Mouse (Mus musculus) erythroblast, embryonic 14.5 days (primary cell): ENCODE data around the gene Coro2b. TPM values are rescaled to one million over a fixed set of nuclear protein-coding genes. Genes with fewer than 3 reads are reported as not detected.

Experiments
- H3K27me3 ChIP-seq: 2 replicates; pipeline ENCODE4 v1.6.1; 2012; ENCODE audit warnings: inconsistent platforms; ENCODE audit not compliant: control insufficient read depth
- H3K36me3 ChIP-seq: 2 replicates; pipeline ENCODE4 v1.6.1; 2012; ENCODE audit warnings: mild to moderate bottlenecking, inconsistent platforms; ENCODE audit not compliant: control insufficient read depth
- H3K4me1 ChIP-seq: 2 replicates; pipeline ENCODE4 v1.6.1; 2012; ENCODE audit warnings: inconsistent platforms; ENCODE audit not compliant: control insufficient read depth
- H3K4me3 ChIP-seq: replicated peaks from 2 replicates; pipeline ENCODE3; 2012; ENCODE audit warnings: moderate library complexity, mild to moderate bottlenecking, inconsistent platforms
- H3K9me3 ChIP-seq: 2 replicates; pipeline ENCODE4 v1.6.1; 2012; ENCODE audit warnings: low read length, inconsistent platforms, mixed read lengths; ENCODE audit not compliant: control insufficient read depth
- GATA1 ChIP-seq: IDR thresholded peaks from 2 replicates; pipeline ENCODE4 v1.6.1; 2012; ENCODE audit warnings: low read length, inconsistent platforms, mixed read lengths
- TAL1 ChIP-seq: IDR thresholded peaks from 3 replicates; pipeline ENCODE4 v1.6.1; 2012; ENCODE audit warnings: low read length, inconsistent platforms, mixed read lengths
- polyA plus RNA-seq: library from polyadenylated mRNA; stranded (reverse); fragments of >175 nt; gene quantifications from 2 replicates; pipeline ENCODE4 v1.2.3, GENCODE M21; 2012

The Coro2b gene
- polyA plus RNA-seq, 1 experiment = not detected

DNA sequence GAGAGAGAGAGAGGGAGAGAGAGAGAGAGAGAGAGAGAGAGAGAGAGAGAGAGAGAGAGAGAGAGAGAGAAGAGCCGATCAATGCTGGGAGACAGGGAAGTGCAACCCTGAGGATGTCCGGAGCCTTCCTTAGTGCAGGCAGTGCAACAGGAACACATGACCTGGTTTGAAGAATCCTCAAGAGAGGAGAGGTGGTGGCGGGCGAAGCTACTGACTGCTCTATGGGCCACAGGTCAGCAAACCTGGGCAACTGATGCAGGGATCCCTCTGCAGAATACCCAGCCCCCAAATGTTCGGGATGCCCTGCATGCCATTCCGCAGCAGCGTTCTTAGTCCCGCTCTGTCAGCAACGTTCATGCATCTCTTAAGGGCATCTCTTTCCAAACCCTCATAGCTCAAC, 15.9 kb downstream of the Coro2b start:
- H3K4me3 ChIP-seq = no peak overlapping the region
- H3K4me1 ChIP-seq = no peaks in the 10 kb centered on the region
- no peaks in the 10 kb centered on the region for H3K9me3 ChIP-seq
- H3K36me3 ChIP-seq = no peaks in the 10 kb centered on the region
- H3K27me3 ChIP-seq = peaks cover 16% of the 10 kb centered on the region
- no peak for TF ChIP-seq TAL1
- no peak for TF ChIP-seq GATA1

DNA sequence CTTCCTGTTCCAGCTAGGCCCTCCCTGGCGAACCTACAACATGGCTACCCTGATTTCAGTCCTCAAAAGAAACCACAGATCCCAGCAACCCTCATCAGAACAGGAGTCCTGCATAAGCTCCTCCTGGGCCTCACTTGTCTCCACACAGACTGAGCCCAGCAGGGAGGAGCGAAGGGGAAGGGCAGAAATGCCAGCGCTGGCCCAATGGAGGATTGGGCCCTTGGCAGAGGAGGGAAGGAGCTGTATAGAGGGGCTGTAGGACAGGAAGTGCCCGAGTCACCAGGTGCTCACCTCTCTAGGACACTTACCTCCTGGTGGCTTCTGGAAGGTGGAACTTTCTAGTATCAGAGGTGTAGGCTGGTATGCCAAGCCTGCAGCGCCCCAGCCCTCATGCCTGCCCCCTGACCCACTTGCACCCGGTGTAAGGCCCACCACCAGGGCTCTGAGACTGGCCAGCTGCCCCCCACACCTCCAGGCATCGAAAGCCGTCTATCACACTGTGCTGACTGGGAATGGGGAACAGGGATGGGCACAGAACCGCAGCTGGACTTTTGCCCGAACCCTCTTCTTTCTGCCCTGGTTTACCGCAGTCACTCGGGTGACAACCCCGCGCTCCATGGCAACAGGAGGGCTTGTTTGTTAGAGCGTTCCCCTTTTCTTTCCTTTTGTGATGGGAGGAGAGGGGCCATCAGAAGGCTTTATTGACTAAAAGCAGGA, 16.9 kb downstream of the Coro2b start:
- Histone ChIP-seq H3K36me3 (no peaks in the 10 kb centered on the region), H3K9me3 (no peaks in the 10 kb centered on the region), H3K4me1 (no peaks in the 10 kb centered on the region), H3K4me3 (no peak overlapping the region), H3K27me3 (peaks cover 16% of the 10 kb centered on the region)
- TF ChIP-seq GATA1 (no peak), TAL1 (no peak)

- TF ChIP-seq TAL1 = no peak
- no peak for TF ChIP-seq GATA1
- Histone ChIP-seq H3K27me3 (peaks cover 16% of the 10 kb centered on the region), H3K4me3 (no peak overlapping the region), H3K9me3 (no peaks in the 10 kb centered on the region), H3K36me3 (no peaks in the 10 kb centered on the region), H3K4me1 (no peaks in the 10 kb centered on the region)
Measured at GRCm38 (mm10) chr9:62519334-62519733, 17.5 kb downstream of the Coro2b start.

GRCm38 (mm10) chr9:62518572-62518971, 18.3 kb downstream of the Coro2b start:
- H3K4me3 ChIP-seq = no peak overlapping the region
- H3K9me3 ChIP-seq = no peaks in the 10 kb centered on the region
- H3K27me3 ChIP-seq = peaks cover 15% of the 10 kb centered on the region
- TF ChIP-seq TAL1 = no peak
- no peak for TF ChIP-seq GATA1
- H3K4me1 ChIP-seq = no peaks in the 10 kb centered on the region
- H3K36me3 ChIP-seq = no peaks in the 10 kb centered on the region

- H3K36me3 ChIP-seq = no peaks in the 10 kb centered on the region
- H3K9me3 ChIP-seq = no peaks in the 10 kb centered on the region
- no peaks in the 10 kb centered on the region for H3K4me1 ChIP-seq
- no peak for TF ChIP-seq TAL1
- no peak for TF ChIP-seq GATA1
- H3K27me3 ChIP-seq = peaks cover 3% of the 10 kb centered on the region
- no peak overlapping the region for H3K4me3 ChIP-seq
Measured at GRCm38 (mm10) chr9:62517112-62517957, 19.5 kb downstream of the Coro2b start.

GRCm38 (mm10) chr9:62515138-62515537, 21.7 kb downstream of the Coro2b start:
- Histone ChIP-seq H3K4me1 (no peaks in the 10 kb centered on the region), H3K36me3 (no peaks in the 10 kb centered on the region), H3K27me3 (no peaks in the 10 kb centered on the region), H3K9me3 (no peaks in the 10 kb centered on the region), H3K4me3 (no peak overlapping the region)
- TF ChIP-seq GATA1 = no peak
- no peak for TF ChIP-seq TAL1

GRCm38 (mm10) chr9:62513492-62514133, 23.2 kb downstream of the Coro2b start:
- H3K4me1 ChIP-seq = no peaks in the 10 kb centered on the region
- H3K27me3 ChIP-seq = no peaks in the 10 kb centered on the region
- TF ChIP-seq GATA1 = no peak
- TF ChIP-seq TAL1 = no peak
- no peaks in the 10 kb centered on the region for H3K36me3 ChIP-seq
- H3K9me3 ChIP-seq = no peaks in the 10 kb centered on the region
- no peak overlapping the region for H3K4me3 ChIP-seq

GRCm38 (mm10) chr9:62510530-62510936, 26.3 kb downstream of the Coro2b start:
- Histone ChIP-seq H3K36me3 (no peaks in the 10 kb centered on the region), H3K9me3 (no peaks in the 10 kb centered on the region), H3K4me3 (no peak overlapping the region), H3K27me3 (no peaks in the 10 kb centered on the region), H3K4me1 (no peaks in the 10 kb centered on the region)
- no peak for TF ChIP-seq TAL1
- TF ChIP-seq GATA1 = no peak

- no peaks in the 10 kb centered on the region for H3K36me3 ChIP-seq
- H3K9me3 ChIP-seq = no peaks in the 10 kb centered on the region
- no peaks in the 10 kb centered on the region for H3K27me3 ChIP-seq
- no peaks in the 10 kb centered on the region for H3K4me1 ChIP-seq
- H3K4me3 ChIP-seq = no peak overlapping the region
- TF ChIP-seq GATA1 = no peak
Measured at GRCm38 (mm10) chr9:62509617-62510016, 27.2 kb downstream of the Coro2b start.
